Mouse (Mus musculus) frontal cortex, postnatal 25 days (tissue): ENCODE data around the gene Plagl1.

ENCODE experiments used
- DNase-seq, 2 experiments: peaks; one replicate each; pipeline ENCODE4 v3.0.0; 2022; ENCODE audit warnings: low spot score in 2 of 2

Plagl1 gene

GRCm38 (mm10) chr10:13133850-13134249 is 73.5 kb downstream of the Plagl1 start:
- no peak for DNase-seq

GRCm38 (mm10) chr10:13135276-13135675 is 75.0 kb downstream of the Plagl1 start:
- DNase-seq, result no peak

GRCm38 (mm10) chr10:13135751-13136150 is 75.4 kb downstream of the Plagl1 start:
- DNase-seq, result no peak

GRCm38 (mm10) chr10:13137906-13138305 is 77.6 kb downstream of the Plagl1 start:
- DNase-seq, result no peak

- DNase-seq, result no peak
Observed at GRCm38 (mm10) chr10:13140434-13140833, 80.1 kb downstream of the Plagl1 start.

- DNase-seq, result no peak
Observed at GRCm38 (mm10) chr10:13150435-13150834, 90.1 kb downstream of the Plagl1 start.

GRCm38 (mm10) chr10:13151353-13151752 is 91.0 kb downstream of the Plagl1 start:
- no peak for DNase-seq

- no peak for DNase-seq
Observed at GRCm38 (mm10) chr10:13152811-13153364, 92.6 kb downstream of the Plagl1 start.

GRCm38 (mm10) chr10:13155377-13155776 is 95.1 kb downstream of the Plagl1 start:
- DNase-seq, result no peak

- DNase-seq, result no peak
Observed at GRCm38 (mm10) chr10:13160913-13161312, 100.6 kb downstream of the Plagl1 start.

- DNase-seq, result no peak
Observed at GRCm38 (mm10) chr10:13162031-13162430, 101.7 kb downstream of the Plagl1 start.

- no peak for DNase-seq
Observed at GRCm38 (mm10) chr10:13168461-13168860, 108.2 kb downstream of the Plagl1 start.

GRCm38 (mm10) chr10:13170739-13171448 is 110.6 kb downstream of the Plagl1 start:
- DNase-seq, result no peak

GRCm38 (mm10) chr10:13171461-13171860 is 111.2 kb downstream of the Plagl1 start:
- no peak for DNase-seq

- no peak for DNase-seq
Observed at GRCm38 (mm10) chr10:13172798-13173221, 112.5 kb downstream of the Plagl1 start.

- no peak for DNase-seq
Observed at GRCm38 (mm10) chr10:13175866-13176265, 115.6 kb downstream of the Plagl1 start.

- no peak for DNase-seq
Observed at GRCm38 (mm10) chr10:13177973-13178624, 117.8 kb downstream of the Plagl1 start, which contains the start of gene Zc2hc1b. Zc2hc1b (minus strand) TSS chr10:13178023.

- DNase-seq, result no peak
Observed at GRCm38 (mm10) chr10:13180211-13180610, 119.9 kb downstream of the Plagl1 start.
